Mouse (Mus musculus) inflammation-experienced regulatory T-cells, adult 6 months (primary cell): ENCODE measurements around the gene Iqcn. TPM values are rescaled to one million over a fixed set of nuclear protein-coding genes. Genes with fewer than 3 reads are reported as not detected.
A peak's percentile ranks its signal among the peaks of the same experiment; 100 is the strongest.

ENCODE experiments used
- ATAC-seq: one replicate; pipeline ENCODE4 v1.8.0; 2017
- polyA plus RNA-seq, 3 experiments: library from polyadenylated mRNA; unstranded; fragments of 100-300 nt; shearing (Covaris generic); gene quantifications; one replicate each; pipeline ENCODE4 v1.2.1; 2017

Iqcn gene
- polyA plus RNA-seq, 3 experiments from 2014 or later: not detected

- no peak for ATAC-seq
These were observed 1.9 kb upstream of the Iqcn start for GRCm38 (mm10) chr8:70701048-70701981.

GRCm38 (mm10) chr8:70701982-70702841 is 1.0 kb upstream of the Iqcn start:
- no peak for ATAC-seq

GRCm38 (mm10) chr8:70702842-70703182 is 445 bp upstream of the Iqcn start:
- no peak for ATAC-seq

- ATAC-seq: no peak
These were observed 5.0 kb downstream of the Iqcn start for GRCm38 (mm10) chr8:70708281-70708680.

- ATAC-seq: no peak
These were observed 6.5 kb downstream of the Iqcn start for GRCm38 (mm10) chr8:70709794-70710193.

- no peak for ATAC-seq
These were observed 7.0 kb downstream of the Iqcn start for GRCm38 (mm10) chr8:70710296-70710695.

GRCm38 (mm10) chr8:70711041-70711440 is 7.8 kb downstream of the Iqcn start:
- no peak for ATAC-seq

GRCm38 (mm10) chr8:70713991-70714390 is 10.7 kb downstream of the Iqcn start:
- ATAC-seq: no peak

- ATAC-seq: no peak
These were observed 11.8 kb downstream of the Iqcn start for GRCm38 (mm10) chr8:70715086-70715485.

- ATAC-seq: no peak
These were observed 13.5 kb downstream of the Iqcn start for GRCm38 (mm10) chr8:70716521-70717400.

GRCm38 (mm10) chr8:70718297-70718696 is 15.0 kb downstream of the Iqcn start, which contains the start of gene Gm3336:
Gene Gm3336, plus strand, starts transcription at chr8:70718543.
- ATAC-seq: peak; percentile 77

GRCm38 (mm10) chr8:70719796-70720270 is 16.6 kb downstream of the Iqcn start:
- ATAC-seq: no peak

GRCm38 (mm10) chr8:70720739-70721138 is 17.5 kb downstream of the Iqcn start:
- ATAC-seq: no peak

GRCm38 (mm10) chr8:70721601-70722000 is 18.3 kb downstream of the Iqcn start:
- ATAC-seq: no peak

GRCm38 (mm10) chr8:70723486-70724210 is 20.4 kb downstream of the Iqcn start, which contains the start of gene Pde4c:
Gene Pde4c, plus strand, starts transcription at chr8:70723720.
- no peak for ATAC-seq

GRCm38 (mm10) chr8:70724216-70724615 is 21.0 kb downstream of the Iqcn start:
- no peak for ATAC-seq

- no peak for ATAC-seq
These were observed 22.7 kb downstream of the Iqcn start for GRCm38 (mm10) chr8:70725792-70726447.

- ATAC-seq: no peak
These were observed 23.5 kb downstream of the Iqcn start for GRCm38 (mm10) chr8:70726721-70727120.

GRCm38 (mm10) chr8:70729808-70730475 is 26.7 kb downstream of the Iqcn start:
- peak; percentile 77 for ATAC-seq

GRCm38 (mm10) chr8:70730956-70731355 is 27.7 kb downstream of the Iqcn start:
- ATAC-seq: no peak
